8 mouse cellular contexts compared by ENCODE assay signal in the genomic region with DNA sequence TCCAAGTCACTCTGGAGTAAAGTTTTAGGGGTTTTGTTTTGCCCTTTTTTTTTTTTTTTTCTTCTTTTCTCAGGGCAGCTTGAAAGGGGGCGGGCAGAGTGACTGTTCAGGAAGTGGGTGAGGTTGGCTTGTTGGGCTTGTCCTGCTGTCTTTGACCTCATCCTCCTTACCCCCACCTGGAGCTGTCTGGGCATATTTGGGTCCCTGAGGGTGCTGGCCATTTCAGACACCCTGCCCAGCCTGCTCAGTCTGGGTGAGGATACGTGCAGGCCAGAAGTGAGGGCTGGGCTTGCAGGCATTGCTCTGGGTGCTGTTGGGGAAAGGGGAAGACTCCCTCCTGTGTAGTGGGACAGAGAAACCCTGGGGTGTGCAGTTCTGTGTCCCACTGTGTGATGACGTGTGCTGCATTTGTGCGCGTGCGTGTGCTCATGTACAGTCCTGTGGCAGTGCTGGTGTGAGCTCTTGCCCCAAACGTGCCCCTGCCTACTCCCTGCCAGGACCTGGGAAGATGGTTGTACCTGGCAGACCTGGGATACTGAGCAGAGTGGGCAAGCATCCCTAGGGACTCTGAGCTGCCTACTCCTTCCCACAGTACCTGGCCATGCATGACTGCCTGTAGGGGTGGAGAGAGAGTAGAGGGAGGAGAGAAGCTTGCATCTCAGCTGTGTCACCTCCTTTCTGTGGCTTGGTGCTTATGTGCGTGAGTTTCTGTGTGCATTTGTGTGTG. TPM values are rescaled to one million over a fixed set of nuclear protein-coding genes. Genes with fewer than 3 reads are reported as not detected.
DNase-seq lines count a peak whose midpoint lies in the region; ATAC-seq and TF ChIP-seq lines count a peak whose summit lies in the region.

No protein-coding gene starts in this region.

- peaks cover 17% of the 10 kb centered on the region for H3K79me2 ChIP-seq in myocyte (ENCODE audit: control insufficient read depth, insufficient read depth)

- H3ac ChIP-seq in myocyte (ENCODE audit: control insufficient read depth, insufficient read length) = peak overlapping the region; percentile 24

- peaks cover 77% of the 10 kb centered on the region for H3K4me1 ChIP-seq in G1E (ENCODE audit: insufficient read depth, low read depth, low read length)
- peaks cover 9% of the 10 kb centered on the region; the same call in 1 of the 2 replicates for H3K4me1 ChIP-seq in forebrain, embryonic 11.5 days (replicated peaks; ENCODE audit: control insufficient read depth, insufficient read depth, low read length)
- H3K4me1 ChIP-seq in intestine, embryonic 16.5 days (ENCODE audit: control insufficient read depth, insufficient read depth, low read length) = peaks cover 30% of the 10 kb centered on the region

- H3K4me3 ChIP-seq in G1E (ENCODE audit: low read depth, low read length) (peak overlapping the region; percentile 85; the same call in 1 of the 2 replicates), myocyte (peak overlapping the region; percentile 84)
- no peak overlapping the region for H3K4me3 ChIP-seq in forebrain, embryonic 11.5 days (ENCODE audit: low read depth, low read length)
- 0 out of 2 replicates have a peak overlapping the region, but pooled peaks have one; percentile 87 for H3K4me3 ChIP-seq in intestine, embryonic 16.5 days (ENCODE audit: low read length)

- ATAC-seq in G1E (ENCODE audit: extremely low read depth, insufficient number of reproducible peaks, low FRiP score, poor library complexity, severe bottlenecking) = no peak
- ATAC-seq in forebrain, embryonic 11.5 days (replicated peaks; ENCODE audit: low FRiP score) = no peak
- ATAC-seq in intestine, embryonic 16.5 days = no peak

- TF ChIP-seq POLR2A in myocyte (IDR thresholded peaks at IDR 0.05; ENCODE audit: insufficient read length, low read depth) = no peak

- H3K9me3 ChIP-seq in G1E (replicated peaks) = no peaks in the 10 kb centered on the region
- no peaks in the 10 kb centered on the region for H3K9me3 ChIP-seq in forebrain, embryonic 11.5 days (ENCODE audit: control insufficient read depth, low read length)
- no peaks in the 10 kb centered on the region for H3K9me3 ChIP-seq in intestine, embryonic 16.5 days (ENCODE audit: control insufficient read depth, low read length)

- 0 out of 2 replicates have a peak overlapping the region, but pooled peaks have one; percentile 7 for H3K9ac ChIP-seq in forebrain, embryonic 11.5 days (ENCODE audit: low read length)
- peak overlapping the region; percentile 94 for H3K9ac ChIP-seq in intestine, embryonic 16.5 days (ENCODE audit: low read depth, low read length)

- peak; percentile 8 for DNase-seq in layer of hippocampus, adult 11-12 months (ENCODE audit: low spot score)
- DNase-seq in layer of hippocampus, adult 18-20 months (ENCODE audit: low spot score in 2 of 2) = no peak
- peak; percentile 14 for DNase-seq in G1E (ENCODE audit: low spot score)
- peak; percentile 40 for DNase-seq in forebrain, embryonic 11.5 days (ENCODE audit: low spot score)
- no peak for DNase-seq in embryo, embryonic 11 days
- DNase-seq in left cerebral cortex, adult 8-10 months (ENCODE audit: low spot score in 2 of 2) = no peak

- WGBS in forebrain, embryonic 11.5 days = 85% methylated on average over 8 of the region's 8 CpGs
- 78% methylated on average over 8 of the region's 8 CpGs for WGBS in intestine, embryonic 16.5 days

- peaks cover 50% of the 10 kb centered on the region for H3K36me3 ChIP-seq in G1E (replicated peaks)
- H3K36me3 ChIP-seq in forebrain, embryonic 11.5 days (ENCODE audit: control insufficient read depth, insufficient read depth, low read length) = no peaks in the 10 kb centered on the region; the same call in 1 of the 2 replicates
- H3K36me3 ChIP-seq in intestine, embryonic 16.5 days (ENCODE audit: control insufficient read depth, insufficient read depth, low read length) = peaks cover 2% of the 10 kb centered on the region
- no peaks in the 10 kb centered on the region for H3K36me3 ChIP-seq in myocyte (ENCODE audit: control insufficient read depth, insufficient read depth)

- no peaks in the 10 kb centered on the region for H3K27me3 ChIP-seq in G1E (ENCODE audit: insufficient read depth, low read length)
- no peaks in the 10 kb centered on the region for H3K27me3 ChIP-seq in forebrain, embryonic 11.5 days (ENCODE audit: control insufficient read depth, insufficient read depth, low read length)
- no peaks in the 10 kb centered on the region for H3K27me3 ChIP-seq in intestine, embryonic 16.5 days (replicated peaks; ENCODE audit: control insufficient read depth, insufficient read depth, low read length)
- no peaks in the 10 kb centered on the region for H3K27me3 ChIP-seq in myocyte (ENCODE audit: control insufficient read depth, insufficient read depth, insufficient read length)

- H3K4me2 ChIP-seq in forebrain, embryonic 11.5 days (ENCODE audit: low read depth, low read length, severe bottlenecking) = no peak overlapping the region; the same call in 1 of the 2 replicates
- H3K4me2 ChIP-seq in intestine, embryonic 16.5 days (ENCODE audit: low read depth, low read length) = peak overlapping the region; percentile 20; the same call in 1 of the 2 replicates
- H3K4me2 ChIP-seq in myocyte (ENCODE audit: low read depth) = peak overlapping the region; percentile 92

- H3K27ac ChIP-seq in forebrain, embryonic 11.5 days (ENCODE audit: low read depth, low read length) = no peak overlapping the region
- H3K27ac ChIP-seq in intestine, embryonic 16.5 days (ENCODE audit: low read length) = peak overlapping the region; percentile 17

- TF ChIP-seq CTCF in G1E (IDR thresholded peaks at IDR 0.05; ENCODE audit: low read depth, low read length) = no peak

TF ChIP-seq in myocyte, 11 proteins besides CTCF, POLR2A, EP300 and RAD21:
- TF ChIP-seq MAX (IDR thresholded peaks at IDR 0.05; ENCODE audit: low read depth) (no peak), POLR2AphosphoS2 (IDR thresholded peaks at IDR 0.05; ENCODE audit: insufficient read length, low read depth) (peak; percentile 62), MYOD1 (IDR thresholded peaks at IDR 0.05; ENCODE audit: control insufficient read depth in 1 of 3, insufficient read length in 2 of 3, low read depth in 2 of 3) (no peak)

RNA-seq across cellular contexts. Expression of a gene that starts 2.2 kb away (rescaled TPM):
- total RNA-seq in layer of hippocampus, adult 18-20 months (2021) = 100 to 1,000 TPM; 198 to 203 TPM
- 154 and 160 TPM in 2 replicates for total RNA-seq in G1E (2014; fragmentation: Nextera tagmentation)
- 32.2 and 36.6 TPM in 2 replicates for total RNA-seq in G1E (2017)
- polyA plus RNA-seq in G1E (2012) = 381 and 382 TPM in 2 replicates
- polyA plus RNA-seq in forebrain, embryonic 11.5 days (2014; fragmentation: Nextera tagmentation; extraction: Ambion mirVana) = 40.3 and 44.2 TPM in 2 replicates
- 17.3 and 19.9 TPM in 2 replicates for polyA plus RNA-seq in intestine, embryonic 16.5 days (2015; fragmentation: Nextera tagmentation; extraction: Ambion mirVana)
- polyA plus RNA-seq in myocyte (2012; fragmentation: generic; extraction: Trizol) = 65.8 TPM
- 100 to 1,000 TPM; 196 to 238 (median 227) TPM for total RNA-seq in left cerebral cortex, adult 8-10 months (2022)

RNA-seq across cellular contexts. Expression of a gene that starts 19.1 kb away (rescaled TPM):
- 10 to 100 TPM; 43.1 to 46.3 TPM for total RNA-seq in layer of hippocampus, adult 18-20 months (2021)
- 31.5 and 43.4 TPM in 2 replicates for total RNA-seq in G1E (2014; fragmentation: Nextera tagmentation)
- 6.9 TPM in 2 replicates for total RNA-seq in G1E (2017)
- polyA plus RNA-seq in G1E (2012) = 97.7 and 117 TPM in 2 replicates
- 14.6 and 17.5 TPM in 2 replicates for polyA plus RNA-seq in forebrain, embryonic 11.5 days (2014; fragmentation: Nextera tagmentation; extraction: Ambion mirVana)
- polyA plus RNA-seq in intestine, embryonic 16.5 days (2015; fragmentation: Nextera tagmentation; extraction: Ambion mirVana) = 6.6 and 7.9 TPM in 2 replicates
- 42.5 TPM for polyA plus RNA-seq in myocyte (2012; fragmentation: generic; extraction: Trizol)
- total RNA-seq in left cerebral cortex, adult 8-10 months (2022) = 10 to 100 TPM; 61.3 to 75.7 (median 69.9) TPM

RNA-seq across cellular contexts. Expression of a gene that starts 28.1 kb away (rescaled TPM):
- 10 to 100 TPM; 19.3 to 27.7 TPM for total RNA-seq in layer of hippocampus, adult 18-20 months (2021)
- 39.0 and 41.3 TPM in 2 replicates for total RNA-seq in G1E (2014; fragmentation: Nextera tagmentation)
- total RNA-seq in G1E (2017) = 76.9 and 94.6 TPM in 2 replicates
- polyA plus RNA-seq in G1E (2012) = 69.0 and 79.2 TPM in 2 replicates
- 298 and 321 TPM in 2 replicates for polyA plus RNA-seq in forebrain, embryonic 11.5 days (2014; fragmentation: Nextera tagmentation; extraction: Ambion mirVana)
- 175 and 180 TPM in 2 replicates for polyA plus RNA-seq in intestine, embryonic 16.5 days (2015; fragmentation: Nextera tagmentation; extraction: Ambion mirVana)
- polyA plus RNA-seq in myocyte (2012; fragmentation: generic; extraction: Trizol) = 54.0 TPM
- total RNA-seq in left cerebral cortex, adult 8-10 months (2022) = 10 to 100 TPM; 29.5 to 38.7 (median 32.2) TPM

RNA-seq across cellular contexts. Expression of a gene that starts 31.5 kb away (rescaled TPM):
- not detected for total RNA-seq in layer of hippocampus, adult 18-20 months (2021)
- total RNA-seq in G1E (2014; fragmentation: Nextera tagmentation) = not detected in 2 replicates
- not detected in 2 replicates for total RNA-seq in G1E (2017)
- polyA plus RNA-seq in G1E (2012) = 0.07 TPM in 1 of 2 replicates, not detected in the other
- polyA plus RNA-seq in forebrain, embryonic 11.5 days (2014; fragmentation: Nextera tagmentation; extraction: Ambion mirVana) = 1.1 and 1.7 TPM in 2 replicates
- polyA plus RNA-seq in intestine, embryonic 16.5 days (2015; fragmentation: Nextera tagmentation; extraction: Ambion mirVana) = 0.56 and 0.93 TPM in 2 replicates
- not detected for polyA plus RNA-seq in myocyte (2012; fragmentation: generic; extraction: Trizol)
- not detected for total RNA-seq in left cerebral cortex, adult 8-10 months (2022)

RNA-seq across cellular contexts. Expression of a gene that starts 32.1 kb away (rescaled TPM):
- total RNA-seq in layer of hippocampus, adult 18-20 months (2021) = 100 to 1,000 TPM; 208 to 221 TPM
- 154 and 167 TPM in 2 replicates for total RNA-seq in G1E (2014; fragmentation: Nextera tagmentation)
- total RNA-seq in G1E (2017) = 38.9 and 41.6 TPM in 2 replicates
- 107 and 113 TPM in 2 replicates for polyA plus RNA-seq in G1E (2012)
- polyA plus RNA-seq in forebrain, embryonic 11.5 days (2014; fragmentation: Nextera tagmentation; extraction: Ambion mirVana) = 14.0 and 16.6 TPM in 2 replicates
- 4.0 and 5.9 TPM in 2 replicates for polyA plus RNA-seq in intestine, embryonic 16.5 days (2015; fragmentation: Nextera tagmentation; extraction: Ambion mirVana)
- 69.4 TPM for polyA plus RNA-seq in myocyte (2012; fragmentation: generic; extraction: Trizol)
- total RNA-seq in left cerebral cortex, adult 8-10 months (2022) = 100 to 1,000 TPM; 214 to 232 (median 222) TPM

Comparison
In these comparisons a context has a peak if more than half of its experiments do, and no peak if none do; other contexts are left out.
1. DNase-seq: peak in layer of hippocampus, adult 11-12 months (single experiment), G1E (single experiment) and forebrain, embryonic 11.5 days (single experiment); none in layer of hippocampus, adult 18-20 months (0 of 2), embryo, embryonic 11 days (single experiment) and left cerebral cortex, adult 8-10 months (0 of 2).